Mouse (Mus musculus) kidney, adult 11 months (tissue): ENCODE measurements around the gene Bub1.

Experiments used
- DNase-seq: peaks from one replicate; pipeline ENCODE4 v3.0.0; 2022

Bub1 gene

GRCm38 (mm10) chr2:127831401-127832102 lies at the start of gene Bub1:
Bub1 (minus strand) TSS chr2:127831865.
- DNase-seq = peak; percentile 90

- DNase-seq = no peak
Observed at GRCm38 (mm10) chr2:127881063-127881462, 49.4 kb upstream of the Bub1 start.

DNA sequence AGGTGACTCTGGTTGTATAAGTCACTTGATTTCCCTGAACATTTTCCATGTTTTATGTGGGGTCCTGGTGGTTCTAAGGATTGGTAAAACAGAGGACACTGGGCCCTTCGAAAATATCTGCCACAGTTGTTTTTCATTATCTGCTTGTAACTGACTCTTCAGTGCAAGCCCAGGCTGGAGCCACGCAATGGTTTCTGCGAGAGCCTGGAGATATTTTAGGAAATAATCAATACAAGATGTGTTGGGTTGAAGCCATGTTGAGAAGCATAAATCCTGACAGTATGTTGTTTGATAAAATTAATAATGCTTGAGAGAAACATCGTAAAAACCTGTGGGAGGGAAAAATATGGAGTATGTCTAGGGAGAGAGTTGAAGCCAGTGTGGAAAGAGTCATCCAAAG lies 32.7 kb upstream of the Bub1 start:
- no peak for DNase-seq

DNA sequence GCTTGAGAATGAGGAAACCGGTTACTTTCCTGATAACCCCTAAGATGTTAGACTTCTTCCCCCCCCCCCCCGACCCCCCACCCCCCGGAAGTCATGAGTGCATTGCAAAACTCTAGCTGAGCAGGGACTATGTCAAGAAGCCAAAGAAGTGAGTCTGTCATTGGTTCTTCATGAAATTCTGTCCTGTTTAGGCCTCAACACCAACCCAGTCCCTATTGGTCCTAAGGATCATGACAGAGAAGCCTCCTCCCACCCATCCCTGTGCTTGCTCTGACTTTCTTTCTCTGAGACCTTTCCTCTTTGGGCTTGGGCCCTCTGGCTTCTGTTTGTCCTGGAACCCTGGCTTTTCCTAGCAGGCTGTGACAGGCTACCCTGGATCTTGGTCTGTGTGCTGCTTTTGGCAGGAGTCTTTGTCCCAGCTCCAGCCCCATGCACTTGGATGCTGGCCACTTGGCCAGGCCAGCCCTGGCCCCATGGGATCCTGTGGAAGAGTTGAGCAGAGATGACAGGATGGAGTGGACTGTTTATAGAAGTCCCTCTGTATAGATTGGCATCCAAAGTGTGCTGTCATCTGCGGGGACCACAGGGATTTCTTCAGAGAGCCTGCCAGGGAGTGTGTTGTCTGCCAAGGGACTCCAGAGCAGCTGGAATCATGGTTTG lies 22.8 kb upstream of the Bub1 start:
- peak; percentile 53 for DNase-seq

GRCm38 (mm10) chr2:127850371-127850770 lies 18.7 kb upstream of the Bub1 start:
- DNase-seq = no peak

DNA sequence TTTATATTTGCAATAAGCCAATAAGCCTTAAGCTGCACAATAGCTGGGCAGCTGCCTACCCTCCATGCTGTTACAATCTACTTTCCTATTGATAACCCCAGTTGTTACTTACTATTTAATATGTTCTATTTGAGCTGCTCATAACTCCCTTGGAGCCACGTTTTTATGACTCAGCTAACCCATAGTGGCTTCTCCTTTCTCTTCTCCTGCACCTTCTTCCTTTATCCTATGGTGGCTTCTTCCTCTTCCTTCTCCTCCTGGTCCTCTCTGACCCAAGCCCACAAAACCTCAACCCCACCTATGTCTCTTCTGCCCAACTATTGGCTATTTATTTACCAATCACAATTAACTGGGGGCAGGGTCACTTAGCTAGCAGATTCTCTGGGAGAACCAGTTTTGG lies 14.9 kb upstream of the Bub1 start:
- DNase-seq = no peak

GRCm38 (mm10) chr2:127846008-127846407 lies 14.3 kb upstream of the Bub1 start:
- DNase-seq = no peak

DNA sequence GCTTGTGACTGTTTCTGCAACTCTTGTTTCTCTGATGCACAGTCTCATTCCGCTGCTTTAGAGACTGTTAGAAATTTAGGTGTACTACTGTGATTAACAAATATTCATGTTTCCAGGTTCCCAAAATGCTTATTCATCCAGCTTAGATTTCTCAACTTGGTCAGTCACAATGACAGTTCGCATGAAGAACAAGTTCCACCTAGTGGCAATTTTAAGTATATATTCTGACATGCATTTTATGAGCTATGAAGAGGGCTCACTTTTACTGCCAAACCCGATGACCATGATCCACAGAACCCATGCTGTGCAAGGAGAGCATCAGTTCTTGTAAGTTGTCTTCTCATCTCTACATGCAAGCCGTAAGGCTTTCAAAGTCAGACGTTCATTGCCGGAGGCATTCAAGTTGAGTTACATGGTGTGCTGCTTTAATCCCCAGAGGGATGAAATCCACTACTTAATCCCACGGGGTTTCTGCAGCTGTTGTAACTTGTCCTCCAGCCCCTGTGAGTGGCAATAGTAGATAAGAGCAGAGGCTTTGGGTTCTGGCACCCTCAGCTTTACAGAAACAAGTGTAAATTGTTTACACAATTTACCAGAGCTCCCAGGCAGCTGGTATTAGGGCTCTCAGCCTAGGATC lies 13.8 kb upstream of the Bub1 start:
- DNase-seq = no peak

- DNase-seq = no peak
Observed at GRCm38 (mm10) chr2:127842421-127842820, 10.8 kb upstream of the Bub1 start.

DNA sequence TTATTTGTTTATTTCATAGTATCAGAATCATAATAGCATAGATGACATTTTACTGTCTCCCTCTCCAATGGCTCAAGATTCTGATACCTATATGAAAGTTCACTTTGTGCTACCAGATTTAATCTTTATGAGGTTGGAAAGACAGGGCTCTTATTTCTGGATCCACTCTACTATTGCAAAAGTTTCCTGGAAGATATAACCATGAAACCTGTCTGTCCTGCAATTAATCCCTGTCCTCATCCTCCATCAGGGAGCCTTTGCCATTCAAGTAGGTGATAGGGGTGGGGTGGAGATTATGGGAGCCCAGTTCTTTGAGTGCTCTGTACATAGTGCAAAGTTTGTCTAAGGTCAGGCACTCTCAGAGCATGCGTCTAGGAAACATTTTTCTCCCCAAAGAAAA lies 9.7 kb upstream of the Bub1 start:
- no peak for DNase-seq

DNA sequence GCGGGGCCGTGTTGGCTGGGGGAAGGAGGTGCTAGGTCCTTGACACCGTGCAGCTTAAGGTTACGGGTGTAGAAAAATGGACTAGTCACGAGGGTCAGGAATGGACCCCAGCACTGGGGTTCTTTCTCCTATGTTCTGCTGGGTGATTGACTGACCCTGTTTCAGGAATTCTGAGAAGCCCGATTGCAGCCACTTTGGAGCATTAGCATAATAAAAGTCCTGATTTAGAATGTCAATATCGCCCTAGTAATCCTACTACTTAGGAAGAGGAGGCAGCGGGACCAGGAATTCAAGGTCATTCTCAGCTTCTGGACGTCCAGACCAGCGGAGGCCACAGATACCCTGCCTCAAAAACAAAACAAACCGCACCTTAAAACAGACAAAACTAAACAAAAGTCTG lies 7.8 kb upstream of the Bub1 start:
- no peak for DNase-seq

DNA sequence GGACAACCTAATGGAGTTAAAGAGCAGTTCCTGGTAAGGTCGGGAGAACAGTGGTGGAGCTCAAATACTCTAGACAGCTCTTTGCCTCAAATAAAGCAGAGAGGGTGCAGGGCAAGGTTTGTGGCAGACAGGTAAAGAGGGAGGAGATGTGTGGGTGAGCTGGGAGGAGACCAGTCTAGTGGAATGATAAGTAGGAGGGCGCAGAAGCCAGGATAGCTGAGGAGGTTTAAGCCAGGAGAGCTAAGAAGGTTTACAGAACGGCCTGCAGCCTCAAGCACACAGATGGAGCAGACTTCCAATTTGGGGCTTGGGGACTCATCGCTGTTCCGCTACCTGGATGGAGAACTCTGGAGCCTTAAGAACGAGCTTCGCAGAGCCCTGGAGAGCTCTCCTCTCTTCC lies 6.9 kb upstream of the Bub1 start, which contains the start of gene Acoxl:
Gene Acoxl (plus strand): TSS at position 301 of the 400 bp plus-strand sequence.
- no peak for DNase-seq

GRCm38 (mm10) chr2:127832833-127833190 lies 1.1 kb upstream of the Bub1 start:
- DNase-seq = no peak

DNA sequence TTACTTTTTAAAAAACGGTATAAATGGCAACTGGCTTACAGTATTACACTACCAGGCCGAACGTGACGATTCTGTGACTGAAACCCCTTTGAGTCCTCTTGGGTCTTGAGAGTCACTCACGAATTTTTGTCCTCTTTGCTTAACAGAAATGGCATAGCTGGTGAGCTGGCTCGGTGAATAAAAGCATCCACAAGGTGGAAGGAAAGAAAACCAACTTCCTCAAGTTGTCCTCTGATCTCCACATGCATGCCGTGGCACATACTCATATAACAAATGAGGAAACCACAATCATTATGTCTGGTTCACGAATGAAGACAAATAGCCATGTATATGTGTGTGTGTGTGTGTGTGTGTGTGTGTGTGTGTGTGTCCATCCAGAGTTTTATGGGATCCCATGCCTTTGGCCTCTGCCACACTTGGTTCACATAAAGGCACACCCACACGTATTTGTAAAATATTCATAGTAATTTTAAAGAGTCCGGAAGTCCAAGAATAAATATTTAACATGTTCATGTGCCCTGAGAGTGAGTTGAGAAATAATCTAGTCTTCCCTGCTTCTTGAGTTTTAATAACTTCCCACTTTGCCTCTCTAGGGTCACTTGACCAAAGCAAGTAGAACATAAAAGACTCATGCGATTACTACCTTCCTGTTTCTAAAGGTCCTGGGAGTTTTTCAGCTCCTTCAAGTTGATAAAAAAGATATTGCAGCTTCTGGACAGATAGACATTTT lies 603 bp upstream of the Bub1 start:
- DNase-seq = no peak

DNA sequence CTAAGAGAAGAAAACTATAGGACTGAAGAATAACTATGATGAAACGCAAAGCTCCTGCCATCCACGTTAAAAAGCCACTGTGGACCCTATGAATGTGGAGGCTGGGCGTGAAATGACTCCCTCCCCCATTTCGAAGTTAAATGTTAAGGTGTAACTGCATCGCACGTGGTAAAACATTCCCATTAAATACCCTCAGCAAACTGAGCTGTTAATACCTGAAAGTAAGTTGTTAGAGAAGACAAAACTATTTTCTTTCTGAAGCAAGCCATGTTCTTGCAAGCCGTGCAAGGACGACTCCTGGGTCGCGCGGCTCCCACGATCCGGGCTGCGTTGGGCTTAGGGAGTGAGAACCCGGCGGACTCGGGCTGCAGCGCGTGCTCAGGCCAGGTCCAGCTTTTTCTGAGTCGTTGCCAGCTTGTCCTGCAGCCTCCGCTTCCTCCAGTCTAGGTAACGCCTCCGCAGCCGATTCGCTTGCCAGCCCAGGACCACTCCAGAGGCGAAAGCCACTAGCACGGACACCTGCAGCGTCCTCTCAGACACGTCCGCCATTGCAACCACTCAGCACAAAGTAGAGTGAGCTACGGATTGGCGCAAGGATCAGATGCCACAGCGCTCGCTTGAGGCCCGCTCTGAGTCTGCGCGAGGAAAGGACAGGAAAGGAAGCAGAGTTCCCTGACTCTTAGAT lies 39.6 kb downstream of the Bub1 start, which contains the start of gene Mtln:
Gene Mtln (minus strand): TSS at position 570 of the 685 bp plus-strand sequence.
- DNase-seq = peak; percentile 89

GRCm38 (mm10) chr2:127789651-127790270 lies 41.9 kb downstream of the Bub1 start:
- DNase-seq = no peak

GRCm38 (mm10) chr2:127789138-127789537 lies 42.5 kb downstream of the Bub1 start:
- DNase-seq = no peak

- DNase-seq = peak; percentile 80
Observed at GRCm38 (mm10) chr2:127788440-127789116, 43.1 kb downstream of the Bub1 start, which contains the start of gene Nphp1. Nphp1 (minus strand) TSS chr2:127788897.

- no peak for DNase-seq
Observed at GRCm38 (mm10) chr2:127787226-127787625, 44.4 kb downstream of the Bub1 start.

GRCm38 (mm10) chr2:127778451-127778850 lies 53.2 kb downstream of the Bub1 start:
- no peak for DNase-seq

DNA sequence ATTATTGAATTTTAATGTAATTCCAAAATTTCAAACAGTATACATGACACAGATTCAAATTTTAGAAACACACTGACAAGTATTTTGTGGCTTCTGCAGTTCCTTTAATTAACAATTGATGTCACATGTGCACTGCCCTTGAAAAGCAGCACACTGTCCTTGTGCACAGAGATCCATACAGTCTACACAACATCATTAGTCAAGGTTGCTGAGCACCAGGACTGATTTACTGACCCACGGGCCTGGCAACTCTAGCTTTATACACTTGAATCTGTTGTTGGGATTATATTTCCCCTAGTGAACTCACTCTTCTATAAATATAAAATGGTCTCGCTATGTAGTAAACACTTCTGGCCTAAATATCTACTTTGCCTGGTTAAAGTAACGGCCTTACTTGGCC lies 56.7 kb downstream of the Bub1 start:
- DNase-seq = no peak

DNA sequence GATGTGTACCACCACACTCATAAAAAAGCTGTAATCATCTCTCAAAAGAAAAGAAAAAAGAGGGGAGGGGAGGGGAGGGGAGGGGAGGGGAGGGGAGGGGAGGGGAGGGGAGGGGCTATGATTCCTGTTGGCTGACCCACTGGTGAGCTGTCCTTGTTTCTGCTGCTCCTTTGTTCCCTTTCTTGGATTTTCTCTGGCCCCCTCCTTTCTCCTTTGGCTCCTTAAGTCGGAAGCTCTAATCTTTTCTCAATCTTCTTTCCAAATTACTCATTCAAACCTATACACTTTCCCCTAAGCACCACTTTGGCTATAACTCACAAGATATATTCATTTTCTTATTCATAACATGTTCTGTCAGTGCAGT lies 57.1 kb downstream of the Bub1 start:
- DNase-seq = no peak
